Mouse (Mus musculus): ENCODE results near the gene Gm28047. TPM values are rescaled to one million over a fixed set of nuclear protein-coding genes. Genes with fewer than 3 reads are reported as not detected.

Gene Gm28047
- not detected for polyA plus RNA-seq (2014; fragmentation: Illumina TruSeq; extraction: RNeasy Lipid Tissue Mini Kit (QIAGEN cat#74804); ENCODE audit: low read depth, low replicate concordance)

DNA sequence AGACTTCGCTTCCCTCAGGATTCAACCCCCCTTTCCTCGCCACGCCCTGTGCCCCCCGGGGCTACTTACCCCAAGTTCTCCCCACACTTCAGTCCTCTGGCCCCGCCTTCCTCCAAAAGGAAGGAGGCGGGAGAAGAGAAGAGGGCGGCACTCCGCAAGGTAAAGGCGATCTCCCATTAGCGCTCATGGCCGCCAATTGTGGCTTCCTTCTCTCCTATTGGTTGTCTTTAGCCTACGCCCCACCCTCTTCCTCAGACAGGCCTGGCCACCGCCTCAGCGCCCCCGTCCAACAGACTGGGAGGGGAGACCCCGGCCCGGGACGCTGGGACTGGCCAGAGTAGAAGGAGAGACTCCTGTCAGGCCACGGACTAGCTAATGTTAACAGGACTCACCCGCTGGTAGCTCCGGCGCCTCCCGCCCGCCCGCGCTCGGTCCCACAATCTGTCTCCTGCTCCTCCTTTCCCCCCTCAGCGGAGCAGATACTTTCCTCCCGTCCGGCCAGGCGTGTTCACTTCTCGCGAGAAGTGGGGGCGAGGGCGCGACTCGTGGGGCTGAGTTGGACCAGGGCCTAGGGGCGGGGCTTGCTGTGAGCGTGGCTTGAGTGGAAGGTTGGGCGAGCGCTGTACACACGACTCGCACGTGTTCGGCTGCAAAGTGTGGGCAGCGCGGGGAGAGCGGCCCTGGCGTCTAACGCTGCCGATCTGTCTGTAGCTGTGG is at the start of gene Gm28047, which contains the start of gene Atf7:
Gene Gm28047, minus strand, starts transcription at position 98 of the 717 bp plus-strand sequence.
Gene Atf7, minus strand, starts transcription at position 495 of the 717 bp plus-strand sequence.

DNA sequence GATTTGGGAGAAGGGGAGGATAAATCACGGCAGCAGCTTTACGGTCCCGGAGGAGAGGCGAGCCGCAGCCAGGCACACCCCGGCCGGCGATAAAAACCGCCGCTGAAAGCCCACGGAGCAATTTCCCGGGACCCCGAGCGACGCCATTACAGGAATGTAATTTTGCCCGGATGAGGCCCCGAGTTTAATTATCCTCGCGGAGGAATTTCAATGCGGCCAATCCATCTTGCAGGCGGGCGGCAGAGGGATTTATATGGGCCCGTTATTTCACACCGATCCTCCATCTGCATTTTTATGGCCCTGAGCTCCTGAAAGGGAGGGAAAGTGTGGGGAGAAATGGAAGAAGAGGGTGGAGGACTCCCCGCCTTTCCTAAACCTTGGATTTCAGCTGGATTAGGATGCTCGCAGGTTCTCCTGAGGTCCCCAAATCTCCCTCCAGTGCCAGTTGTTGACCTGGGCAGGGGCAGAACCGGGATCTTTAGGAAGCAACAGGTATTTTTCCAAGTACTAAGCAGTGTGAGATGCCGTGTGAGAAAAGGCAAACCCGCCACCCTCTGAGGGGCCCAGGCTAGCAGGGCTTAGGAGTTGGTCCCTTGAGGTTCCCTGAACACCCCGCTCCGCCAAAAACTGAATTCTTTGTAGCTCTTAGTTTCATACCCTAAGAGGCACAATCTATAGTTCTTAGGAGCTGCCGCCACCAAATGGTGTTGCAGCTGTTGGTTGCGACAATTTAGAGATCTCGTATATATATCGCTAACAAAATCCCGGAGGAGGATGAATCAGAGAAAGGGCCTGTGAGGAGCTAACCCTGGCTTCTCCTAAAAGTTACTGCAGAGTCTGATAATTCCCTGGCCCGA is 47.6 kb upstream of the Gm28047 start, which contains the start of gene Atp5g2:
Gene Atp5g2, minus strand, starts transcription at position 138 of the 857 bp plus-strand sequence.

DNA sequence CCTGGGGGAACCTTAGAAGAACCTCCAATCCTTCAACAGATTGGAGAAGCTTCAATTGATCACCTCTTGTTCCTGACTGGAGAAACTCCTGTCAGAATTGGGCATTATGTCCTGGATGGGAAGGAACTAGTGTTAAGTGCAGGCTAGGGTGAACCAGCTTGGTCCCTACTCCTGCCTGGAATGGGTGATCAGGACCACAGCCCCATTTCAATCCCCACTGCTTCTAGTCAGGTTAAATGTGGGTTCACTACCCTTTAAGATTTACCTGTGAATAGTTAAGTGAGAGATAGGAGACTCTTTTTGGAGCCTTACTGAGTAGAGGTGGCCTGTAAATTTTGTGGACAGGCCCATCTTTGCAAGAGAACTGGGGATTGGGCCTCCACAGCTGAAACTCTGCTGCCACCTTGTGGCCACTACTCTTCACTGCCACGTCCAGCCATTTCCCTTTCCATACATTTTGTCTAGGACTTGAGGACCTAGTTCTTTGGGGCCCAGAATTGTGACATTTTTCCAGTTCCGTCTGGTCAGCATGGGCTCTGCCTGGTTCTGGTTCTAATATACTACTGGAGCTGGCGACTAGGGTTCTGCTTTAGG is 99.9 kb downstream of the Gm28047 start, which contains the start of gene Npff:
Gene Npff, minus strand, starts transcription at position 51 of the 594 bp plus-strand sequence.

DNA sequence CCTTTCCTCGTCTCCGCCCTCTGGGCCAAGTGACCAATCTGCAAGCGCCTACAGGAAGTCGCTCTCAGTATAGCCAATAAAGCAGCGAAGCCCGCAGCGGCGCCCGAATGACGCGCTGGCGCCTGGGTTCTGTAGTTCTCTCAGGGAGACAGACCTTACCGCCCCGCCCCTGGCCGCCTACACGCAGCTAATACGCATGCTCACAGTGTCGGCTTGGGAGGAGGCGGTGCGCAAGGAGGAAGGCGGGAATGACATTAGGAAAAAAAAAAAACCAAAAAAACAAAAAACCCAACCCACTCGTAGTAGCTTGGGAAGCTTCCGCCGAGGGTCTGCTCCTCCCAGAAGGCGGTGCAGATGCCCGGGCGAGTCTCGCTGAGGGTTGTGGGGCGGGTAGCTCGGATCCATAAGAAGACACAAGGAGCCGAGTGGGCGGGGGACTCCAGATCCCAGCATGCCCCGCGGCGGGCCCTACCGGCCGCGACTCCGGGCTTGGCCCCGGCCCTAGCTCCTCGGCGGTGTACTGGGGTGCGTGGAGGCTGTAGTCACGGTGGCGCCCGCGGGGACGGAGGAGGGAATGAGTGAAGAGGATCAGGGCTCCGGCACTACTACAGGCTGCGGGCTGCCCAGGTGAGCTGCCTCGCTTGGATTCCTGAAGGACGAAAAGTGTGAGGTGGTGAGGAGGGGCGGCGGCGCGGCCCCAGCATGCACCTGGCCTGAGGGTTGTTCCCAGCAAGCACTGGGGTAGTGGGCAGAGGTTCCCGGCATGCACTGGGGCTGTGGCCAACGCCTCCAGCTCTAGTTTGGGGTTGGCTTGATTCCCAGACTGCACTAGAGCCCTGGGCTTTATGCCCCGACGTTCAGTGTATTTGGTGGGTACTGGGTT is 106.7 kb downstream of the Gm28047 start, which contains the start of gene Tarbp2:
Gene Tarbp2, plus strand, starts transcription at position 217 of the 883 bp plus-strand sequence.

DNA sequence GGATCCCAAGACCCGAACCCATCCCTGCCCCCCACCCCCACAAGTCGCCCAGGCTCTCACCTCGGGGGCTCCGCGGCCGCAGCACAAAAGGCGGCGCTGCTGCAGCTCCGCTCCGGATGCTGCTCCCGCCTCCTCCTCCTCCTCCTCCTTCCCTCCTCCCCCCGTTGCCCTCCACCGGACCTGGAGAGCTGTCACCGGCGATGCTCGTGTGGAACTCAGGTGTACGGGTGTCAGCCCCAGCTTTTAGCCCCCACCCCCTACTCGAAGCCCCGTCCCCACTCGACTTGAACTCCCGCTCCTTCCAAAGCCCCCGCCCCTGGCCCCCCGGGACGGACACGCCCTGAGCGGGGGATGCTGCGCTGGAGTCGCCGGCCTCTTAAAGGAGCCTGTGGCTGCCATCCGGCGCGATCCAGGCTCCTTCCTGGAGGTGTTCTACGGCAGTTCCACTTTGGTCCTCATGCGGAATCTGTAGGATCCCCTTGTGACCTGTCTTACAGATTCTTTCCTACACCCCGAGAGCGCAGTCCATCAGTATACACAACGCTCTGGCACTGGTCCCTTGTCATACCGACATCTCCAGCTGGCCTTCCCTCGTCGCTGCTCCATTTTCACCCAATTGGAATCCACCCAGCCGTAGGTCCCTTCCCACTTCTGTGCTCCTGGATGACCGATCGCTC is 108.0 kb downstream of the Gm28047 start, which contains the start of gene Map3k12:
Gene Map3k12, minus strand, starts transcription at position 337 of the 677 bp plus-strand sequence.

DNA sequence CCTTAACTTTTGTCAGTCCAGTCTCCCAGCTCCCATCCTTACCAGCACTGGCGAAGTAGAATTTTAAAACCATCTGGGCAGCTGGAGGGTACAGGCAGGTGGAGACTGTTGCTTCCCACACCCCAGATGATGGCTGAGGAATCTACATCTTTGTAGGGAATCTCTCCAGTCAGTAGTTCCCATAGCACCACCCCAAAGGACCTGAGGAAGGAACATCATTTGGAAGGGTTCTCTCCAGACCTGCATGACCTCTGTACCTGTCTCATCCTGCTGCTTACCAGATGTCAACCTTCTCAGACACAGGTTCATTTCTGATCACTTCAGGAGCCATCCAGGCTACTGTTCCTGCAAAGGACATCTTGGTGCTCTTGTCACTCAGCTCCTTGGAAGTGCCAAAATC is 121.4 kb downstream of the Gm28047 start, which contains the start of gene Gm10337:
Gene Gm10337, plus strand, starts transcription at position 276 of the 400 bp plus-strand sequence.

Other genes with a start within 250 kb of the Gm28047 start
- gene Sp1, start 218.9 kb downstream of the Gm28047 start, polyA plus RNA-seq (2014; fragmentation: Illumina TruSeq; extraction: RNeasy Lipid Tissue Mini Kit (QIAGEN cat#74804); ENCODE audit: low read depth, low replicate concordance): 23.3 TPM
- gene Amhr2, start 179.7 kb downstream of the Gm28047 start, polyA plus RNA-seq (2014; fragmentation: Illumina TruSeq; extraction: RNeasy Lipid Tissue Mini Kit (QIAGEN cat#74804); ENCODE audit: low read depth, low replicate concordance): not detected
- 27.4 TPM for gene Prr13, start 166.0 kb downstream of the Gm28047 start, polyA plus RNA-seq (2014; fragmentation: Illumina TruSeq; extraction: RNeasy Lipid Tissue Mini Kit (QIAGEN cat#74804); ENCODE audit: low read depth, low replicate concordance)
- 365 TPM for gene Pcbp2, start 154.5 kb downstream of the Gm28047 start, polyA plus RNA-seq (2014; fragmentation: Illumina TruSeq; extraction: RNeasy Lipid Tissue Mini Kit (QIAGEN cat#74804); ENCODE audit: low read depth, low replicate concordance)
- gene Gm10337, start 121.3 kb downstream of the Gm28047 start, polyA plus RNA-seq (2014; fragmentation: Illumina TruSeq; extraction: RNeasy Lipid Tissue Mini Kit (QIAGEN cat#74804); ENCODE audit: low read depth, low replicate concordance): not detected
- gene Map3k12, start 108.0 kb downstream of the Gm28047 start, polyA plus RNA-seq (2014; fragmentation: Illumina TruSeq; extraction: RNeasy Lipid Tissue Mini Kit (QIAGEN cat#74804); ENCODE audit: low read depth, low replicate concordance): 0.37 TPM
- gene Tarbp2, start 106.9 kb downstream of the Gm28047 start, polyA plus RNA-seq (2014; fragmentation: Illumina TruSeq; extraction: RNeasy Lipid Tissue Mini Kit (QIAGEN cat#74804); ENCODE audit: low read depth, low replicate concordance): 1.2 TPM
- gene Npff, start 100.1 kb downstream of the Gm28047 start, polyA plus RNA-seq (2014; fragmentation: Illumina TruSeq; extraction: RNeasy Lipid Tissue Mini Kit (QIAGEN cat#74804); ENCODE audit: low read depth, low replicate concordance): not detected
- 18.3 TPM for gene Atf7, start 397 bp upstream of the Gm28047 start, polyA plus RNA-seq (2014; fragmentation: Illumina TruSeq; extraction: RNeasy Lipid Tissue Mini Kit (QIAGEN cat#74804); ENCODE audit: low read depth, low replicate concordance)
- 23.3 TPM for gene Atp5g2, start 47.3 kb upstream of the Gm28047 start, polyA plus RNA-seq (2014; fragmentation: Illumina TruSeq; extraction: RNeasy Lipid Tissue Mini Kit (QIAGEN cat#74804); ENCODE audit: low read depth, low replicate concordance)
- gene Calcoco1, start 97.1 kb upstream of the Gm28047 start, polyA plus RNA-seq (2014; fragmentation: Illumina TruSeq; extraction: RNeasy Lipid Tissue Mini Kit (QIAGEN cat#74804); ENCODE audit: low read depth, low replicate concordance): 23.9 TPM

Data from liver, adult 10 weeks (tissue).